Mouse (Mus musculus): Measurements from ENCODE around the gene Bicc1. TPM values are rescaled to one million over a fixed set of nuclear protein-coding genes. Genes with fewer than 3 reads are reported as not detected.
"Not testable (repeated sequence)": the region's sequence is repeated elsewhere in the genome, so short reads cannot be mapped to it uniquely, and the experiment has no call there.

Gene Bicc1
- polyA plus RNA-seq, 1 experiment from 2014 or later: 5.9 TPM

GRCm38 (mm10) chr10:70968848-70969683, 190.4 kb downstream of the Bicc1 start:
- no peak for ATAC-seq (ENCODE audit: low FRiP score)
- no peaks in the 10 kb centered on the region for H3K36me3 ChIP-seq
- 79% methylated on average over 13 of the region's 13 CpGs for WGBS

GRCm38 (mm10) chr10:70966642-70967345, 192.7 kb downstream of the Bicc1 start:
- Histone ChIP-seq H3K4me2 (no peak overlapping the region), H3K27me3 (no peaks in the 10 kb centered on the region), H3K9me3 (no peaks in the 10 kb centered on the region), H3K4me3 (no peak overlapping the region), H3K36me3 (no peaks in the 10 kb centered on the region), H3K27ac (no peak overlapping the region), H3K9ac (no peak overlapping the region), H3K4me1 (replicated peaks) (0 out of 2 replicates have a peak, but pooled peaks cover 5% of the 10 kb centered on the region)
- ATAC-seq (ENCODE audit: low FRiP score): no peak
- 72% methylated on average over 16 of the region's 16 CpGs for WGBS

More at GRCm38 (mm10) chr10:70968848-70969683, 190.4 kb downstream of the Bicc1 start:
- no peak overlapping the region for H3K4me3 ChIP-seq
- 0 out of 2 replicates have a peak, but pooled peaks cover 5% of the 10 kb centered on the region for H3K4me1 ChIP-seq (replicated peaks)
- no peak overlapping the region for H3K9ac ChIP-seq
- no peak overlapping the region for H3K4me2 ChIP-seq
- H3K27me3 ChIP-seq: no peaks in the 10 kb centered on the region
- H3K27ac ChIP-seq: no peak overlapping the region
- H3K9me3 ChIP-seq: no peaks in the 10 kb centered on the region

GRCm38 (mm10) chr10:70964706-70965105, 194.8 kb downstream of the Bicc1 start:
- WGBS: 41% methylated on average over 8 of the region's 8 CpGs

GRCm38 (mm10) chr10:70963599-70964193, 195.8 kb downstream of the Bicc1 start:
- H3K4me2 ChIP-seq: no peak overlapping the region
- H3K27me3 ChIP-seq: no peaks in the 10 kb centered on the region
- H3K27ac ChIP-seq: no peak overlapping the region
- H3K9ac ChIP-seq: no peak overlapping the region
- H3K9me3 ChIP-seq: no peaks in the 10 kb centered on the region
- 53% methylated on average over 8 of the region's 8 CpGs for WGBS
- H3K4me3 ChIP-seq: no peak overlapping the region
- no peaks in the 10 kb centered on the region for H3K36me3 ChIP-seq
- H3K4me1 ChIP-seq (replicated peaks): 0 out of 2 replicates have a peak, but pooled peaks cover 5% of the 10 kb centered on the region
- ATAC-seq (ENCODE audit: low FRiP score): no peak

More at GRCm38 (mm10) chr10:70964706-70965105, 194.8 kb downstream of the Bicc1 start:
- Histone ChIP-seq H3K9ac (no peak overlapping the region), H3K4me1 (replicated peaks) (0 out of 2 replicates have a peak, but pooled peaks cover 5% of the 10 kb centered on the region), H3K27me3 (no peaks in the 10 kb centered on the region), H3K27ac (no peak overlapping the region), H3K4me3 (no peak overlapping the region), H3K9me3 (no peaks in the 10 kb centered on the region), H3K36me3 (no peaks in the 10 kb centered on the region), H3K4me2 (0 out of 2 replicates have a peak overlapping the region, but pooled peaks have one; percentile 4)
- 0 out of 2 replicates have a peak, but pooled peaks have one; percentile 70 for ATAC-seq (ENCODE audit: low FRiP score)

GRCm38 (mm10) chr10:70961641-70962040, 197.9 kb downstream of the Bicc1 start:
- no peak overlapping the region for H3K27ac ChIP-seq
- no peak overlapping the region for H3K4me3 ChIP-seq
- 92% methylated on average over 8 of the region's 8 CpGs for WGBS
- no peak overlapping the region for H3K9ac ChIP-seq
- H3K27me3 ChIP-seq: no peaks in the 10 kb centered on the region
- 0 out of 2 replicates have a peak, but pooled peaks cover 2% of the 10 kb centered on the region for H3K4me1 ChIP-seq (replicated peaks)
- no peaks in the 10 kb centered on the region for H3K9me3 ChIP-seq
- no peak overlapping the region for H3K4me2 ChIP-seq
- no peak for ATAC-seq (ENCODE audit: low FRiP score)
- no peaks in the 10 kb centered on the region for H3K36me3 ChIP-seq

GRCm38 (mm10) chr10:70960396-70960795, 199.1 kb downstream of the Bicc1 start:
- H3K4me3 ChIP-seq; H3K9ac ChIP-seq; ATAC-seq (ENCODE audit: low FRiP score); H3K27ac ChIP-seq; H3K4me2 ChIP-seq; H3K4me1 ChIP-seq (replicated peaks); H3K9me3 ChIP-seq; H3K27me3 ChIP-seq; H3K36me3 ChIP-seq: not testable (repeated sequence)
- 97% methylated on average over 6 of the region's 6 CpGs for WGBS

- peaks cover 40% of the 10 kb centered on the region for H3K4me1 ChIP-seq (replicated peaks)
- H3K27me3 ChIP-seq: no peaks in the 10 kb centered on the region
- 51% methylated on average over 5 of the region's 5 CpGs for WGBS
- H3K9me3 ChIP-seq: no peaks in the 10 kb centered on the region
- H3K36me3 ChIP-seq: no peaks in the 10 kb centered on the region
- H3K4me2 ChIP-seq: peak overlapping the region; percentile 48
- H3K4me3 ChIP-seq: no peak overlapping the region
- no peak overlapping the region for H3K9ac ChIP-seq
- peak; percentile 57 for ATAC-seq (ENCODE audit: low FRiP score)
- H3K27ac ChIP-seq: peak overlapping the region; percentile 94
Observed at GRCm38 (mm10) chr10:70952770-70953147, 206.7 kb downstream of the Bicc1 start.

GRCm38 (mm10) chr10:70952056-70952769, 207.3 kb downstream of the Bicc1 start:
- 24% methylated on average over 11 of the region's 11 CpGs for WGBS
- Histone ChIP-seq H3K27ac (peak overlapping the region; percentile 94), H3K36me3 (no peaks in the 10 kb centered on the region), H3K27me3 (no peaks in the 10 kb centered on the region), H3K9me3 (no peaks in the 10 kb centered on the region), H3K4me3 (peak overlapping the region; percentile 29), H3K4me2 (peak overlapping the region; percentile 48), H3K9ac (peak overlapping the region; percentile 56), H3K4me1 (replicated peaks) (peaks cover 40% of the 10 kb centered on the region)
- peak; percentile 82 for ATAC-seq (ENCODE audit: low FRiP score)

GRCm38 (mm10) chr10:70950105-70950424, 209.4 kb downstream of the Bicc1 start:
- peak overlapping the region; percentile 42 for H3K4me2 ChIP-seq
- peak overlapping the region; percentile 91 for H3K27ac ChIP-seq
- H3K9me3 ChIP-seq: no peaks in the 10 kb centered on the region
- peaks cover 40% of the 10 kb centered on the region for H3K4me1 ChIP-seq (replicated peaks)
- no peak overlapping the region for H3K4me3 ChIP-seq
- H3K36me3 ChIP-seq: no peaks in the 10 kb centered on the region
- ATAC-seq (ENCODE audit: low FRiP score): peak; percentile 37
- no peaks in the 10 kb centered on the region for H3K27me3 ChIP-seq
- H3K9ac ChIP-seq: peak overlapping the region; percentile 55; the same call in 1 of the 2 replicates
- 10% methylated on average over 3 of the region's 3 CpGs for WGBS

- H3K27me3 ChIP-seq: no peaks in the 10 kb centered on the region
- H3K4me3 ChIP-seq: no peak overlapping the region
- H3K27ac ChIP-seq: peak overlapping the region; percentile 91
- peak overlapping the region; percentile 55 for H3K9ac ChIP-seq
- 8% methylated on average over 23 of the region's 23 CpGs for WGBS
- peak; percentile 71 for ATAC-seq (ENCODE audit: low FRiP score)
- H3K4me1 ChIP-seq (replicated peaks): peaks cover 40% of the 10 kb centered on the region
- no peaks in the 10 kb centered on the region for H3K36me3 ChIP-seq
- H3K9me3 ChIP-seq: no peaks in the 10 kb centered on the region
- peak overlapping the region; percentile 42 for H3K4me2 ChIP-seq
Observed at GRCm38 (mm10) chr10:70949254-70950104, 210.0 kb downstream of the Bicc1 start.

- no peak for ATAC-seq (ENCODE audit: low FRiP score)
- no peak overlapping the region for H3K4me2 ChIP-seq
Observed at GRCm38 (mm10) chr10:70948276-70948675, 211.2 kb downstream of the Bicc1 start.

More at GRCm38 (mm10) chr10:70948276-70948675, 211.2 kb downstream of the Bicc1 start:
- Histone ChIP-seq H3K9me3 (no peaks in the 10 kb centered on the region), H3K4me1 (replicated peaks) (peaks cover 46% of the 10 kb centered on the region), H3K27me3 (no peaks in the 10 kb centered on the region), H3K36me3 (no peaks in the 10 kb centered on the region), H3K4me3 (no peak overlapping the region), H3K9ac (no peak overlapping the region), H3K27ac (peak overlapping the region; percentile 91)
- 82% methylated on average over 10 of the region's 10 CpGs for WGBS

Data from hindbrain, embryonic 13.5 days (tissue).